Mouse (Mus musculus) MEL (cell line): ENCODE measurements around the gene Slc7a11. TPM values are rescaled to one million over a fixed set of nuclear protein-coding genes. Genes with fewer than 3 reads are reported as not detected.

Source experiments
- DNase-seq: peaks from one replicate; pipeline ENCODE4 v3.0.0; 2011; ENCODE audit warnings: low read depth, low spot score
- H3K27ac ChIP-seq: 2 replicates; pipeline ENCODE4 v1.5.1; 2012; ENCODE audit warnings: low read depth, mild to moderate bottlenecking, control low read depth, low read length, moderate library complexity; ENCODE audit not compliant: control insufficient read depth
- H3K27me3 ChIP-seq, 2 experiments: fragments of 150-350 bp in 1 of 2; sonication (generic) in 1 of 2; 2 replicates each; pipeline ENCODE4 v1.6.1; 2012; ENCODE audit warnings: low read length in 2 of 2, mild to moderate bottlenecking in 2 of 2, improper control_type of control experiment in 1 of 2, moderate library complexity in 1 of 2; ENCODE audit not compliant: insufficient read depth in 2 of 2, control insufficient read depth in 1 of 2
- H3K36me3 ChIP-seq, 2 experiments: 2 replicates each; pipeline ENCODE4 v1.6.1; 2012 to 2014; ENCODE audit warnings: low read length in 2 of 2, improper control_type of control experiment in 1 of 2, inconsistent platforms in 1 of 2, mild to moderate bottlenecking in 1 of 2; ENCODE audit not compliant: insufficient read depth in 2 of 2, control insufficient read depth in 1 of 2
- H3K4me1 ChIP-seq, 2 experiments: fragments of 150-350 bp in 1 of 2; sonication (generic) in 1 of 2; 2 replicates each; pipeline ENCODE4 v1.6.1; 2012; ENCODE audit warnings: low read length in 2 of 2, improper control_type of control experiment in 1 of 2, mild to moderate bottlenecking in 1 of 2; ENCODE audit not compliant: insufficient read depth in 2 of 2, control insufficient read depth in 1 of 2
- H3K4me3 ChIP-seq, 2 experiments: fragments of 150-350 bp in 1 of 2; sonication (generic) in 1 of 2; 2 replicates each; pipeline ENCODE4 v1.5.1; 2012; ENCODE audit warnings: low read depth in 2 of 2, low read length in 2 of 2, mild to moderate bottlenecking in 2 of 2, moderate library complexity in 2 of 2, control low read depth in 1 of 2, improper control_type of control experiment in 1 of 2; ENCODE audit not compliant: control insufficient read depth in 1 of 2, insufficient read depth in 1 of 2
- H3K79me2 ChIP-seq: 2 replicates; pipeline ENCODE4 v1.6.1; 2012; ENCODE audit warnings: mild to moderate bottlenecking, low read length, moderate library complexity; ENCODE audit not compliant: control insufficient read depth, poor library complexity, insufficient read depth
- H3K9ac ChIP-seq: 2 replicates; pipeline ENCODE4 v1.6.1; 2012; ENCODE audit warnings: low read depth, mild to moderate bottlenecking, control low read depth, low read length, moderate library complexity; ENCODE audit not compliant: control insufficient read depth, poor library complexity, severe bottlenecking
- H3K9me3 ChIP-seq: fragments of 150-350 bp; sonication (generic); replicated peaks from 2 replicates; pipeline ENCODE4 v1.6.1; 2012; ENCODE audit warnings: mild to moderate bottlenecking, low read length, improper control_type of control experiment, moderate library complexity; ENCODE audit not compliant: insufficient read depth
- BHLHE40 ChIP-seq: IDR thresholded peaks from 2 replicates; pipeline ENCODE4 v1.6.1; 2012; ENCODE audit warnings: low read depth, mild to moderate bottlenecking, inconsistent platforms, low read length, improper control_type of control experiment, borderline replicate concordance
- CHD2 ChIP-seq: IDR thresholded peaks from 2 replicates; pipeline ENCODE4 v1.6.1; 2011; ENCODE audit warnings: low read length, improper control_type of control experiment
- CTCF ChIP-seq, 3 experiments: IDR thresholded peaks in 2 of 3; conservative IDR thresholded peaks in 1 of 3; 2 replicates each; pipeline ENCODE4 v1.5.1; 2011 to 2012; ENCODE audit warnings: low read length in 3 of 3, low read depth in 2 of 3, mild to moderate bottlenecking in 2 of 3, improper control_type of control experiment in 1 of 3, inconsistent platforms in 1 of 3, mixed read lengths in 1 of 3, moderate library complexity in 1 of 3; ENCODE audit not compliant: control insufficient read depth in 1 of 3, insufficient read depth in 1 of 3, poor library complexity in 1 of 3, severe bottlenecking in 1 of 3
- ELF1 ChIP-seq: IDR thresholded peaks from 2 replicates; pipeline ENCODE4 v1.6.1; 2014; ENCODE audit warnings: low read depth, mild to moderate bottlenecking, inconsistent platforms, low read length, improper control_type of control experiment, moderate library complexity
- EP300 ChIP-seq, 2 experiments: IDR thresholded peaks; 2 replicates each; pipeline ENCODE4 v1.6.1; 2011; ENCODE audit warnings: improper control_type of control experiment in 2 of 2, low read length in 2 of 2, low read depth in 1 of 2, mild to moderate bottlenecking in 1 of 2
- ETS1 ChIP-seq: IDR thresholded peaks from 2 replicates; pipeline ENCODE4 v1.6.1; 2012; ENCODE audit warnings: low read depth, mild to moderate bottlenecking, inconsistent platforms, low read length, improper control_type of control experiment, moderate library complexity
- GABPA ChIP-seq: IDR thresholded peaks from 2 replicates; pipeline ENCODE4 v1.6.1; 2012; ENCODE audit warnings: low read depth, mild to moderate bottlenecking, inconsistent platforms, low read length, improper control_type of control experiment, moderate library complexity
- GATA1 ChIP-seq: IDR thresholded peaks from 2 replicates; pipeline ENCODE4 v1.6.1; 2011; ENCODE audit warnings: low read depth, low read length, improper control_type of control experiment
- JUND ChIP-seq: IDR thresholded peaks from 2 replicates; pipeline ENCODE4 v1.6.1; 2011; ENCODE audit warnings: low read depth, mild to moderate bottlenecking, improper control_type of control experiment, low read length
- MAX ChIP-seq: IDR thresholded peaks from 2 replicates; pipeline ENCODE4 v1.6.1; 2011; ENCODE audit warnings: low read length, improper control_type of control experiment
- MAZ ChIP-seq: IDR thresholded peaks from 2 replicates; pipeline ENCODE4 v1.6.1; 2012; ENCODE audit warnings: low read depth, mild to moderate bottlenecking, inconsistent platforms, low read length, improper control_type of control experiment
- MXI1 ChIP-seq: IDR thresholded peaks from 2 replicates; pipeline ENCODE4 v1.6.1; 2011; ENCODE audit warnings: mild to moderate bottlenecking, low read depth, low read length, improper control_type of control experiment
- MYB ChIP-seq: IDR thresholded peaks from 2 replicates; pipeline ENCODE4 v1.6.1; 2011; ENCODE audit warnings: mild to moderate bottlenecking, low read depth, low read length, improper control_type of control experiment
- NELFE ChIP-seq: IDR thresholded peaks from 2 replicates; pipeline ENCODE4 v1.6.1; 2011; ENCODE audit warnings: low read depth, low read length, improper control_type of control experiment
- NRF1 ChIP-seq: IDR thresholded peaks from 2 replicates; pipeline ENCODE4 v1.6.1; 2014; ENCODE audit warnings: low read depth, mild to moderate bottlenecking, inconsistent platforms, low read length, improper control_type of control experiment, moderate library complexity; ENCODE audit not compliant: poor library complexity, insufficient read depth, severe bottlenecking
- POLR2A ChIP-seq, 2 experiments: IDR thresholded peaks; 2 replicates each; pipeline ENCODE4 v1.6.1; 2011 to 2012; ENCODE audit warnings: low read length in 2 of 2, mild to moderate bottlenecking in 2 of 2, control low read depth in 1 of 2, improper control_type of control experiment in 1 of 2, low read depth in 1 of 2, moderate library complexity in 1 of 2; ENCODE audit not compliant: control insufficient read depth in 1 of 2, insufficient read depth in 1 of 2, poor library complexity in 1 of 2
- POLR2AphosphoS5 ChIP-seq: IDR thresholded peaks from 2 replicates; pipeline ENCODE4 v1.6.1; 2012; ENCODE audit warnings: low read depth, borderline replicate concordance, mild to moderate bottlenecking, inconsistent platforms, low read length, moderate library complexity, mixed read lengths
- RAD21 ChIP-seq: IDR thresholded peaks from 2 replicates; pipeline ENCODE4 v1.6.1; 2011; ENCODE audit warnings: mild to moderate bottlenecking, low read depth, low read length, improper control_type of control experiment
- RCOR1 ChIP-seq: IDR thresholded peaks from 2 replicates; pipeline ENCODE4 v1.6.1; 2012; ENCODE audit warnings: low read depth, mild to moderate bottlenecking, inconsistent platforms, low read length, improper control_type of control experiment
- SIN3A ChIP-seq: IDR thresholded peaks from 2 replicates; pipeline ENCODE4 v1.6.1; 2012; ENCODE audit warnings: low read length, improper control_type of control experiment, inconsistent platforms
- SMC3 ChIP-seq: IDR thresholded peaks from 2 replicates; pipeline ENCODE4 v1.6.1; 2011; ENCODE audit warnings: low read depth, low read length, improper control_type of control experiment
- TAL1 ChIP-seq: IDR thresholded peaks from 2 replicates; pipeline ENCODE4 v1.6.1; 2012; ENCODE audit warnings: mild to moderate bottlenecking, inconsistent platforms, low read length, moderate library complexity, mixed read lengths
- TCF12 ChIP-seq: IDR thresholded peaks from 2 replicates; pipeline ENCODE4 v1.6.1; 2014; ENCODE audit warnings: low read depth, mild to moderate bottlenecking, inconsistent platforms, low read length, improper control_type of control experiment, moderate library complexity
- USF1 ChIP-seq: IDR thresholded peaks from 2 replicates; pipeline ENCODE4 v1.6.1; 2014; ENCODE audit warnings: low read depth, mild to moderate bottlenecking, inconsistent platforms, low read length, improper control_type of control experiment, moderate library complexity
- ZKSCAN1 ChIP-seq: IDR thresholded peaks from 2 replicates; pipeline ENCODE4 v1.6.1; 2012; ENCODE audit warnings: low read depth, mild to moderate bottlenecking, inconsistent platforms, low read length, improper control_type of control experiment, moderate library complexity
- ZMIZ1 ChIP-seq: IDR thresholded peaks from 2 replicates; pipeline ENCODE4 v1.6.1; 2012; ENCODE audit warnings: low read depth, mild to moderate bottlenecking, inconsistent platforms, low read length, improper control_type of control experiment, moderate library complexity
- ZNF384 ChIP-seq: IDR thresholded peaks from 2 replicates; pipeline ENCODE4 v1.6.1; 2012; ENCODE audit warnings: low read depth, mild to moderate bottlenecking, inconsistent platforms, low read length, improper control_type of control experiment
- polyA plus RNA-seq, 2 experiments: library from polyadenylated mRNA; stranded (reverse) in 1 of 2; unstranded in 1 of 2; fragments of >175 nt in 1 of 2; fragments of >200 nt in 1 of 2; gene quantifications; 2 replicates each; pipeline versions ENCODE4 v1.2.1 to v1.2.4; 2012; ENCODE audit warnings: low replicate concordance in 2 of 2, low read depth in 1 of 2; ENCODE audit not compliant: insufficient read length in 2 of 2, insufficient read depth in 1 of 2, missing spikeins in 1 of 2
- total RNA-seq: library from RNA; depleted of rRNA; stranded (reverse); fragments of 300-350 nt; gene quantifications from 2 replicates; pipeline ENCODE4 v1.2.3, GENCODE M21; 2012

Gene Slc7a11
- total and polyA plus RNA-seq, 3 experiments: 0.69 to 3.3 TPM; not detected in 1

GRCm38 (mm10) chr3:50300952-50301303, 142.5 kb downstream of the Slc7a11 start (continued):
- TF ChIP-seq NRF1 (no peak), MAZ (no peak), EP300 (IDR thresholded peaks at IDR 0.05; ENCODE audit: low read depth in 1 of 2, low read length in 2 of 2) (no peak), CHD2 (no peak), SMC3 (peak; percentile 80), NELFE (no peak), ZNF384 (no peak), RAD21 (peak; percentile 80), USF1 (no peak), GABPA (no peak), POLR2A (IDR thresholded peaks at IDR 0.05; ENCODE audit: control insufficient read depth in 1 of 2, insufficient read depth in 1 of 2, low read depth in 1 of 2, low read length in 2 of 2, poor library complexity in 1 of 2) (no peak)

DNA sequence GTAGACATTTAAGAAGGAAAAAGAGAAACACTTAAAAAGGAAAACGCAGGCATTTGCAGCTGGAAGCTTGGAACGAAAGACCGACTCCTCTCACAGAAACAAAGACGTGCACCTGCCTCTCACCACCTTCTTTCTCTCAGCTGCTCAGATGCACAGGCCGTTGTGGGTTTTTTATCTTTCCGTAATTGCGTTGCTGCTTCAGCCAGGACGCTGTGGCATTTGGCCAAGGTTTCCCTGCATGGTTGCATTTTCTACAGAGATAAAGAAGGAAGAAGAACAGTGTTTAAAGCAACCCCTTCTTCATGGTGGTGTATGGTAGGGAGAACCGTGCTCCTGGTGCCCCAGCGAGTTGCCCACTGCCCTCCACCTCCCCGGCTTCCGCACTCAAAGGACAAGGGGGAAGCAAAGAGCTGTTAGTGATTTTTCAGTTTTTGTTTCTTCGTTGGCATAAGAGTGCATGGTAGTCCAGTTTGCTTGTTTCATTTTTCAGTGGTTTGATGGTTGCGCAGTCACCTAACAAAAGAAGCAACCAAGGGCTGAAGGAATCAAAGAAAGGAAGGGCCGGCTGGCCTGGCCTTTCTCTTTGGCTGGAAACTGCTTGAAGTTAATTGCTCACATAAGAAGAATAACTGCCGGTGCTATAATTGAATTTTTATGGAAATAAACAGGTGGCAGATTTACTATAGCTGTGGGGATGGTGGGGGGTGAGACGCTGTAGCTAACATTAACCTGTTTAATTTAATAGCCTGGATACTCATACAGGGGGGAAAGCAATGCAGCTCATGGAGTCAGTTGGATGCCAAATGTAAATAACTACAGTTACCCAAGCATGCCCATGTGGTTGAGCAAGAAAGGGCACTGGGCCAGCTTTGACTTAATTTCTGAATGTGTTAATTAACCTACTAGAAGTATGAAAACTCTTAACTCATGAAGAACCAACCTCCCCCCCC, 143.1 kb downstream of the Slc7a11 start:
- Histone ChIP-seq H3K4me3 (peak overlapping the region; percentile 42 to 44), H3K4me1 (peaks cover 2 to 8% of the 10 kb centered on the region in 2 experiments), H3K27ac (no peak overlapping the region), H3K9ac (peak overlapping the region; percentile 4; the same call in 1 of the 2 replicates), H3K9me3 (no peaks in the 10 kb centered on the region), H3K36me3 (peaks cover 0 to 8% of the 10 kb centered on the region in 2 experiments; a peak in 2 of 4 replicates), H3K27me3 (no peaks in the 10 kb centered on the region), H3K79me2 (no peaks in the 10 kb centered on the region)
- peak; percentile 76 for DNase-seq
- TF ChIP-seq ELF1 (0 out of 2 replicates have a peak, but pooled peaks have one; percentile 3), RCOR1 (peak; percentile 62), EP300 (IDR thresholded peaks at IDR 0.05; ENCODE audit: low read depth in 1 of 2, low read length in 2 of 2) (peak; percentile 81 to 85), MAX (0 out of 2 replicates have a peak, but pooled peaks have one; percentile 22), ZKSCAN1 (no peak), ZMIZ1 (no peak), GABPA (no peak), MXI1 (peak; percentile 42; the same call in 1 of the 2 replicates), SIN3A (peak; percentile 65), TCF12 (peak; percentile 89), POLR2AphosphoS5 (no peak), CTCF (IDR thresholded peaks at IDR 0.05 in 2 of 3, conservative IDR thresholded peaks at IDR 0.05 in 1 of 3; ENCODE audit: control insufficient read depth in 1 of 3, insufficient read depth in 1 of 3, low read depth in 2 of 3, low read length in 3 of 3, poor library complexity in 1 of 3, severe bottlenecking in 1 of 3) (no peak), GATA1 (peak; percentile 77), BHLHE40 (peak; percentile 51; the same call in 1 of the 2 replicates), MYB (peak; percentile 63; the same call in 1 of the 2 replicates), TAL1 (peak; percentile 21; the same call in 1 of the 2 replicates), JUND (no peak), POLR2A (IDR thresholded peaks at IDR 0.05; ENCODE audit: control insufficient read depth in 1 of 2, insufficient read depth in 1 of 2, low read depth in 1 of 2, low read length in 2 of 2, poor library complexity in 1 of 2) (no peak), ETS1 (peak; percentile 88)
- TF ChIP-seq, all 39 proteins: peak for 12
